Mouse (Mus musculus): ENCODE data around the gene Pde6d.

DNA sequence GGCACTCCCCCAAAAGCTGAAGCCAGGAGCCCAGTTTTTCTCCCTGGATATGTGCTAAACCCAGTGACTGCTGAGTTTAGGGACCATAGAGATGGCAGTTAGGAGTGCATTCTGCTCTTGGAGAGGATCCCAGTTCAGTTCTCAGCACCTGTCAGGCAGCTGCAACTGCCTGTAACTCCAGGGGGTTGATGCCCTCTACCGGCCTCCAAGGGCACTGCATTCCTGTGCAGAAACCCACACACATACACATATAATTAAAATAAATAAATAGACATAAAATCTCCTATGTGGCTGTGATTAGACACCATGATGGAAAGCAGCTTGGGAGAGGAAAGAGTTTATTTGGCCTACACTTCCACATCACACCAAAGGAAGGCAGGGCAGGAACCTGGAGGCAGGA is 29.7 kb upstream of the Pde6d start:
- no peak for TF ChIP-seq CTCF (IDR thresholded peaks at IDR 0.05; ENCODE audit: extremely low read depth, insufficient read depth, insufficient read length, insufficient replicate concordance)
- TF ChIP-seq POLR2A (IDR thresholded peaks at IDR 0.05; ENCODE audit: low read depth, low read length): no peak
